Mouse (Mus musculus): ENCODE data around the gene Ucn. TPM values are rescaled to one million over a fixed set of nuclear protein-coding genes. Genes with fewer than 3 reads are reported as not detected.

The Ucn gene
- total RNA-seq, 2 experiments from 2014 or later, result not detected

GRCm38 (mm10) chr5:31116354-31116753 lies 22.3 kb downstream of the Ucn start, which contains the start of gene Trim54:
Gene Trim54, plus strand, starts transcription at chr5:31116712.
- intact Hi-C loops (cut with DNase I), result no loop called here

GRCm38 (mm10) chr5:31110781-31111180 lies 27.8 kb downstream of the Ucn start:
- intact Hi-C loops (cut with DNase I), result loop anchor here (2.0 kb wide), 1 partner anchor 28 kb away; no protein-coding TSS in a partner anchor
- DNase-seq, result no peak

More at GRCm38 (mm10) chr5:31116354-31116753, 22.3 kb downstream of the Ucn start, which contains the start of gene Trim54:
- peak in 1 of 2 experiments; percentile 47 for DNase-seq

- intact Hi-C loops (cut with DNase I), result loop anchor here (5.0 kb wide), 1 partner anchor 56 kb away; the partner anchor contains the start of gene Cad
- DNase-seq, result no peak
Observed at GRCm38 (mm10) chr5:31108000-31108490, 30.6 kb downstream of the Ucn start, which contains the start of gene Slc30a3. Gene Slc30a3, minus strand, starts transcription at chr5:31108237.

- intact Hi-C loops (cut with DNase I), result loop anchor here (5.0 kb wide), 1 partner anchor 54 kb away; the partner anchor contains the start of gene Cad
Observed at GRCm38 (mm10) chr5:31105814-31106335, 32.8 kb downstream of the Ucn start, which contains the start of gene Dnajc5g. Gene Dnajc5g, plus strand, starts transcription at chr5:31106285.

GRCm38 (mm10) chr5:31095711-31096480 lies 42.7 kb downstream of the Ucn start:
- no peak for DNase-seq
- intact Hi-C loops (cut with DNase I), result no loop called here

More at GRCm38 (mm10) chr5:31105814-31106335, 32.8 kb downstream of the Ucn start, which contains the start of gene Dnajc5g:
- DNase-seq, result no peak

- intact Hi-C loops (cut with DNase I), result no loop called here
Observed at GRCm38 (mm10) chr5:31094799-31095691, 43.6 kb downstream of the Ucn start.

GRCm38 (mm10) chr5:31094100-31094798 lies 44.4 kb downstream of the Ucn start:
- intact Hi-C loops (cut with DNase I), result no loop called here
- DNase-seq, result no peak

More at GRCm38 (mm10) chr5:31094799-31095691, 43.6 kb downstream of the Ucn start:
- peak; percentile 61 to 63 for DNase-seq

GRCm38 (mm10) chr5:31093151-31094041 lies 45.2 kb downstream of the Ucn start:
- intact Hi-C loops (cut with DNase I), result no loop called here
- DNase-seq, result peak; percentile 38 to 42

- intact Hi-C loops (cut with DNase I), result no loop called here
- no peak for DNase-seq
Observed at GRCm38 (mm10) chr5:31092231-31092975, 46.2 kb downstream of the Ucn start.

Other genes starting within 250 kb of the Ucn start
- gene Ost4, start 231.0 kb downstream of the Ucn start, total RNA-seq (2021), result 100 to 1,000 TPM; 143 to 152 TPM
- 10 to 100 TPM; 22.0 to 23.7 TPM for gene Emilin1, start 225.4 kb downstream of the Ucn start, total RNA-seq (2021)
- gene Khk, start 217.4 kb downstream of the Ucn start, total RNA-seq (2021), result 10 to 100 TPM; 19.9 to 26.6 TPM
- gene Cgref1, start 193.2 kb downstream of the Ucn start, total RNA-seq (2021), result under 1 TPM; 0.70 to 0.89 TPM
- 10 to 100 TPM; 81.0 to 86.9 TPM for gene Preb, start 178.5 kb downstream of the Ucn start, total RNA-seq (2021)
- 1 to 10 TPM in 1 of 2 experiments, under 1 TPM in 1; 0.64 to 1.7 TPM for gene Tcf23, start 170.2 kb downstream of the Ucn start, total RNA-seq (2021)
- gene Atraid, start 90.5 kb downstream of the Ucn start, total RNA-seq (2021), result 10 to 100 TPM; 50.5 to 57.3 TPM
- 10 to 100 TPM; 11.0 to 12.1 TPM for gene Slc5a6, start 89.9 kb downstream of the Ucn start, total RNA-seq (2021)
- 10 to 100 TPM; 14.5 to 15.6 TPM for gene Cad, start 84.0 kb downstream of the Ucn start, total RNA-seq (2021)
- not detected for gene Dnajc5g, start 32.5 kb downstream of the Ucn start, total RNA-seq (2021)
- not detected for gene Slc30a3, start 30.6 kb downstream of the Ucn start, total RNA-seq (2021)
- 100 to 1,000 TPM; 249 to 297 TPM for gene Trim54, start 22.1 kb downstream of the Ucn start, total RNA-seq (2021)
- gene Mpv17, start 15.4 kb upstream of the Ucn start, total RNA-seq (2021), result 10 to 100 TPM; 50.7 to 52.0 TPM
- 1 to 10 TPM in 1 of 2 experiments, under 1 TPM in 1; 0.68 to 1.6 TPM for gene Gm29609, start 41.1 kb upstream of the Ucn start, total RNA-seq (2021)
- 10 to 100 TPM; 31.0 to 31.4 TPM for gene Gtf3c2, start 41.3 kb upstream of the Ucn start, total RNA-seq (2021)
- gene Snx17, start 54.4 kb upstream of the Ucn start, total RNA-seq (2021), result 10 to 100 TPM; 61.8 to 64.6 TPM
- gene Eif2b4, start 54.6 kb upstream of the Ucn start, total RNA-seq (2021), result 10 to 100 TPM; 49.7 to 55.9 TPM
- 10 to 100 TPM in 1 of 2 experiments, 1 to 10 TPM in 1; 7.9 to 10.3 TPM for gene Zfp513, start 63.5 kb upstream of the Ucn start, total RNA-seq (2021)
- 10 to 100 TPM; 50.3 to 58.7 TPM for gene Ppm1g, start 81.9 kb upstream of the Ucn start, total RNA-seq (2021)
- 10 to 100 TPM; 85.4 to 88.1 TPM for gene Nrbp1, start 102.0 kb upstream of the Ucn start, total RNA-seq (2021)
- not detected for gene Gm9970, start 102.4 kb upstream of the Ucn start, total RNA-seq (2021)
- 1 to 10 TPM; 1.7 to 2.7 TPM for gene Krtcap3, start 112.9 kb upstream of the Ucn start, total RNA-seq (2021)
- 10 to 100 TPM; 36.8 to 43.6 TPM for gene Ift172, start 152.3 kb upstream of the Ucn start, total RNA-seq (2021)
- gene Fndc4, start 157.3 kb upstream of the Ucn start, total RNA-seq (2021), result 1 to 10 TPM; 1.6 to 3.7 TPM
- not detected for gene Gckr, start 158.6 kb upstream of the Ucn start, total RNA-seq (2021)

All from heart, postnatal 36 days (tissue).